Mouse (Mus musculus) liver, embryonic 14.5 days (tissue): ENCODE measurements around the gene Sephs1. TPM values are rescaled to one million over a fixed set of nuclear protein-coding genes. Genes with fewer than 3 reads are reported as not detected.

Experiments
- ATAC-seq: fragments of 200-750 bp; cut with Nextera tagmentation; 2 replicates; pipeline ENCODE4 v1.8.0; 2017; ENCODE audit warnings: moderate number of reproducible peaks, mild to moderate bottlenecking, moderate library complexity; ENCODE audit not compliant: insufficient read depth
- DNase-seq, 3 experiments: peaks; one replicate each; pipeline ENCODE4 v3.0.0-alpha.2; 2012 to 2013; ENCODE audit warnings: low read depth in 3 of 3, low spot score in 3 of 3
- H3K27ac ChIP-seq: fragments of 300-500 bp; sonication (generic); 2 replicates; pipeline ENCODE4 v1.5.1; 2014; ENCODE audit warnings: moderate library complexity, mild to moderate bottlenecking, control low read depth, inconsistent platforms
- H3K27me3 ChIP-seq: fragments of 300-500 bp; sonication (generic); 2 replicates; pipeline ENCODE4 v1.6.1; 2014; ENCODE audit warnings: mild to moderate bottlenecking, low read length, moderate library complexity; ENCODE audit not compliant: control insufficient read depth, insufficient read depth
- H3K36me3 ChIP-seq: fragments of 300-500 bp; sonication (generic); replicated peaks from 2 replicates; pipeline ENCODE4 v1.6.1; 2014; ENCODE audit warnings: low read depth; ENCODE audit not compliant: control insufficient read depth, insufficient read depth
- H3K4me1 ChIP-seq, 2 experiments: fragments of 200-500 bp in 1 of 2; fragments of 300-500 bp in 1 of 2; sonication (generic) in 1 of 2; replicated peaks; 2 replicates each; pipeline ENCODE4 v1.6.1; 2012 to 2014; ENCODE audit warnings: antibody characterized with exemption in 1 of 2, inconsistent platforms in 1 of 2, low read length in 1 of 2; ENCODE audit not compliant: control insufficient read depth in 2 of 2, insufficient read depth in 2 of 2
- H3K4me2 ChIP-seq: fragments of 300-500 bp; sonication (generic); 2 replicates; pipeline ENCODE4 v1.6.1; 2014; ENCODE audit warnings: low read depth, mild to moderate bottlenecking, control low read depth, moderate library complexity
- H3K4me3 ChIP-seq, 2 experiments: fragments of 200-500 bp in 1 of 2; fragments of 300-500 bp in 1 of 2; sonication (generic) in 1 of 2; 2 replicates each; pipeline ENCODE4 v1.5.1; 2012 to 2014; ENCODE audit warnings: low read depth in 2 of 2, low read length in 2 of 2, mild to moderate bottlenecking in 2 of 2, control low read depth in 1 of 2, inconsistent platforms in 1 of 2, moderate library complexity in 1 of 2; ENCODE audit not compliant: insufficient read depth in 1 of 2
- H3K9ac ChIP-seq: fragments of 300-500 bp; sonication (generic); replicated peaks from 2 replicates; pipeline ENCODE4 v1.6.1; 2014; ENCODE audit warnings: mild to moderate bottlenecking, control low read depth, moderate library complexity
- H3K9me3 ChIP-seq: fragments of 300-500 bp; sonication (generic); 2 replicates; pipeline ENCODE4 v1.6.1; 2016; ENCODE audit warnings: low read length, mixed read lengths; ENCODE audit not compliant: control insufficient read depth
- CTCF ChIP-seq: IDR thresholded peaks from 2 replicates; pipeline ENCODE4 v1.5.1; 2016; ENCODE audit warnings: antibody characterized with exemption, low read depth, control low read depth
- EP300 ChIP-seq: IDR thresholded peaks from 2 replicates; pipeline ENCODE4 v1.6.1; 2016; ENCODE audit warnings: antibody characterized with exemption, low read depth
- WGBS: fragments of 180-500 bp; shearing (Covaris S2); extraction: QIAGEN DNeasy Blood & Tissue Kit; methylation state at CpG from one replicate; pipeline ENCODE4 v1.1.7; 2014; ENCODE audit not compliant: insufficient replicate concordance; 5-methylcytosine and 5-hydroxymethylcytosine counted together
- polyA plus RNA-seq, 2 experiments: library from polyadenylated mRNA; depleted of rRNA in 1 of 2; stranded (reverse) in 1 of 2; unstranded in 1 of 2; fragments of >200 nt; fragmentation: Nextera tagmentation in 1 of 2; extraction: Ambion mirVana in 1 of 2; gene quantifications; 2 replicates each; pipeline versions ENCODE4 v1.2.1 to v1.2.3; 2012 to 2014

Sephs1 gene
- polyA plus RNA-seq, 2 experiments, result 16.8 to 29.9 TPM

DNA sequence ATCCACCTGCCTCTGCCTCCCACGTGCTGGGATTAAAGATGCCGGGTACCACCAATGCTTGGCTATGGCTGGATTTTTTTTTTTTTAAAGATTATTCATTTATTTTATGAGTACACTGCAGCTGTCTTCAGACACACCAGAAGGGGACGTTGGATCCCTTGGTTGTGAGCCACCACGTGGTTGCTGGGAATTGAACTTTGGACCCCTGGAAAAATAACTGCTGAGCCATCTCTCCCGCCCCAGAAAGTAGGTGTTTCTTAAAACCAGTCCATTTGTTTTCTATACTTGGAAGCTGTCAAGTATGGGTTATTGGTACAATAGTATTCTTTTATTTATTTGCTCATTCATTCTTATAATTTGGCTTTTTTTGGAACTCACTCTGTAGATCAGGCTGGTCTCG lies 5.5 kb downstream of the Sephs1 start:
- no peaks in the 10 kb centered on the region for H3K27me3 ChIP-seq
- H3K36me3 ChIP-seq, result peaks cover 46% of the 10 kb centered on the region
- no peaks in the 10 kb centered on the region for H3K9me3 ChIP-seq
- H3K27ac ChIP-seq, result no peak overlapping the region
- H3K4me1 ChIP-seq, result peaks cover 6 to 8% of the 10 kb centered on the region in 2 experiments
- DNase-seq, result no peak
- TF ChIP-seq EP300 (no peak), CTCF (no peak)
- 81% methylated on average over 6 of the region's 6 CpGs for WGBS
- no peak overlapping the region for H3K9ac ChIP-seq
- no peak overlapping the region for H3K4me2 ChIP-seq
- ATAC-seq, result no peak
- H3K4me3 ChIP-seq, result no peak overlapping the region

- Histone ChIP-seq H3K4me3 (no peak overlapping the region), H3K36me3 (peaks cover 53% of the 10 kb centered on the region), H3K27ac (no peak overlapping the region), H3K9me3 (no peaks in the 10 kb centered on the region), H3K9ac (no peak overlapping the region), H3K27me3 (no peaks in the 10 kb centered on the region), H3K4me2 (no peak overlapping the region), H3K4me1 (no peaks in the 10 kb centered on the region)
- ATAC-seq (no peak), DNase-seq (no peak)
- TF ChIP-seq EP300 (no peak), CTCF (no peak)
- WGBS, result 75% methylated on average over 2 of the region's 2 CpGs
Measured at GRCm38 (mm10) chr2:4895598-4895997, 14.2 kb downstream of the Sephs1 start.

- no peak for ATAC-seq
- WGBS, result 85% methylated on average over 4 of the region's 4 CpGs
Measured at GRCm38 (mm10) chr2:4896970-4897369, 15.6 kb downstream of the Sephs1 start.

DNA sequence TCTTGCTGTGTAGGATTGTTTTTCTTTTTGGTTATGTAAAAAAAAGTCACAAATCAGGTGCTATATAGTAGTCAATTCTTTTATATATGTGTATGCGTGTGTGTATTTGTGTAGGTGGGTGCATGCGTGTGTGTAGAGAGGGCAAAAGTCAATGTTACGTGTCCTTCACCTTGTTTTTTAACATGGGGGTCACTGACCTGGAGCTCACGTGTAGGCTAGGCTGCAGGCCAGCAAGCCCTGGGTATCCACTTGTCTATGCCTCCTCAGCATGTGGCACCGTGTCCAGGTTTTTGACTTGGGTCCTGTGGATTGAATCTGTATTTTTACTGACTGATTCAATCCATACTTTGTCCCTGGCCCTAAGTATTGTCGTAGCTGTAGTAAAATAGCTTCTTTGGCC lies 19.3 kb downstream of the Sephs1 start:
- Histone ChIP-seq H3K9ac (no peak overlapping the region), H3K27ac (no peak overlapping the region), H3K4me2 (no peak overlapping the region), H3K27me3 (no peaks in the 10 kb centered on the region), H3K4me1 (no peaks in the 10 kb centered on the region), H3K9me3 (no peaks in the 10 kb centered on the region), H3K4me3 (no peak overlapping the region), H3K36me3 (peaks cover 47% of the 10 kb centered on the region)
- TF ChIP-seq CTCF (no peak), EP300 (no peak)
- DNase-seq (no peak), ATAC-seq (no peak)
- 83% methylated on average over 6 of the region's 6 CpGs for WGBS

More at GRCm38 (mm10) chr2:4896970-4897369, 15.6 kb downstream of the Sephs1 start:
- H3K9ac ChIP-seq, result no peak overlapping the region
- H3K27ac ChIP-seq, result no peak overlapping the region
- H3K4me3 ChIP-seq, result no peak overlapping the region
- no peaks in the 10 kb centered on the region for H3K9me3 ChIP-seq
- peaks cover 54% of the 10 kb centered on the region for H3K36me3 ChIP-seq
- TF ChIP-seq CTCF (peak; percentile 21; the same call in 1 of the 2 replicates), EP300 (no peak)
- H3K4me2 ChIP-seq, result no peak overlapping the region
- H3K4me1 ChIP-seq, result no peaks in the 10 kb centered on the region
- no peak for DNase-seq
- H3K27me3 ChIP-seq, result no peaks in the 10 kb centered on the region

DNA sequence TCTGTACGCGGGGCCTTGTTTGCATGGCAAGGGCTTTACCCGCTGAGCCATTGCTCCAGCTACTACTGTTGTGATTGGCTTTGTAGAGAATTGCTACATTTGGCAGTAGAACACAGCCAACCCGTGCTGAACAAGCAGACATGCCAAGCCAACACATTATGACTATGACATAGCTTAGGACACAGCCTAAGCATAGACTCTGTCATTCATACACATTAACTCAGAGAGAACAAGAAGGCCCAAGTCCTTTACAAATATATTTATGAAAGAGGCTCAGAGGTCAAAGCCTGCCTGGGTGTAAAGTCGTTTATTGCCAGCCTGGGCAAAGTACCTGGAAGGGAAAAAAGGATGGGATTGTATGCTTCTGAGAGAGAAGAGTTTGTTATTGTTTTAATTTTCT lies 21.0 kb downstream of the Sephs1 start:
- no peak overlapping the region for H3K9ac ChIP-seq
- H3K36me3 ChIP-seq, result peaks cover 57% of the 10 kb centered on the region
- H3K27me3 ChIP-seq, result no peaks in the 10 kb centered on the region
- no peak overlapping the region for H3K4me3 ChIP-seq
- H3K27ac ChIP-seq, result no peak overlapping the region
- 82% methylated on average over 5 of the region's 5 CpGs for WGBS
- DNase-seq, result no peak
- no peak for TF ChIP-seq CTCF
- TF ChIP-seq EP300, result no peak
- H3K4me2 ChIP-seq, result no peak overlapping the region
- no peaks in the 10 kb centered on the region for H3K4me1 ChIP-seq
- no peak for ATAC-seq
- no peaks in the 10 kb centered on the region for H3K9me3 ChIP-seq
